Mouse (Mus musculus): ENCODE measurements around the gene Gm48552. TPM values are rescaled to one million over a fixed set of nuclear protein-coding genes. Genes with fewer than 3 reads are reported as not detected.
A peak's percentile ranks its signal among the peaks of the same experiment; 100 is the strongest.

Gene Gm48552
- polyA plus RNA-seq, 1 experiment from 2014 or later, result 3.3 TPM

- Histone ChIP-seq H3K4me2 (no peak overlapping the region), H3K27ac (no peak overlapping the region), H3K4me3 (no peak overlapping the region), H3K4me1 (peaks cover 18% of the 10 kb centered on the region), H3K36me3 (replicated peaks) (no peaks in the 10 kb centered on the region), H3K27me3 (replicated peaks) (peaks cover 9% of the 10 kb centered on the region), H3K9me3 (no peaks in the 10 kb centered on the region), H3K9ac (no peak overlapping the region)
- ATAC-seq (replicated peaks), result no peak
- 30% methylated on average over 9 of the region's 9 CpGs for WGBS
These were observed 37.0 kb upstream of the Gm48552 start for GRCm38 (mm10) chr10:81351678-81352291.

DNA sequence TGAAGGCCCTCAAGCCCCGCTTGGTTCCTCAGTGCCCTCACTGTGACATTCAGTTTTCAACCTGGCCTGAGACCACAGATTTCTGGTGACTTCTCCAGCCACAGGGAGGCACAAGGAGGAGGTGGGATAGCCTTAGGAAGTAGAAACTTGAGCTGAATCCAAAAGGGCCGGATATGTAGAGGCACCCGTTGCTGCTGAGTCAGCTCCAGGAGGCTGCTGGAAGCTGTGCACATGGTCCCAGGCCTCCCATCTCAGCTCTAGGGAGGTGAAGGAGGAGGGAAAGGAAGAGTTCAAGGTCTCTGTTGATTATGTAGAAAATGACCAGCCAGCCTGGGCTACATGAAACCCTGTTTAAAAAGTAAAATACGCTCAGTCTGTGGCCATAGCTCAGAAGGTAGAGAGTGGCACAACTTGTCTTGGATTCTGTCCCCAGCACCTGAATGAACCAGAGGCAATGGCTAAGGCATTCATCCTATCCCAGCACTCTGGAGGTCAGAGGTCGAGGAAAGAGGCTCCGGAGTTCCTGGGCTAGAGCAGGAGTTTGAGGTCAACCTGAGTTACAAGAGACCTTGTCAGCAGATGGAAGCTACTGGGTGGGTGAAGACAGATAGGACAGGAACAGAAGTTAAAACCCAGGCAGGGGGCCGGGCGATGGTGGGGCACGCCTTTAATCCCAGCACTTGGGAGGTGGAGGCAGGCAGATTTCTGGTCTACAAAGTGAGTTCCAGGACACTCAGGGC, 33.9 kb upstream of the Gm48552 start:
- Histone ChIP-seq H3K4me2 (no peak overlapping the region), H3K27me3 (replicated peaks) (no peaks in the 10 kb centered on the region), H3K4me3 (no peak overlapping the region), H3K27ac (no peak overlapping the region), H3K9ac (no peak overlapping the region), H3K36me3 (replicated peaks) (no peaks in the 10 kb centered on the region), H3K9me3 (no peaks in the 10 kb centered on the region), H3K4me1 (peaks cover 25% of the 10 kb centered on the region)
- WGBS, result 63% methylated on average over 9 of the region's 9 CpGs
- ATAC-seq (replicated peaks), result no peak

DNA sequence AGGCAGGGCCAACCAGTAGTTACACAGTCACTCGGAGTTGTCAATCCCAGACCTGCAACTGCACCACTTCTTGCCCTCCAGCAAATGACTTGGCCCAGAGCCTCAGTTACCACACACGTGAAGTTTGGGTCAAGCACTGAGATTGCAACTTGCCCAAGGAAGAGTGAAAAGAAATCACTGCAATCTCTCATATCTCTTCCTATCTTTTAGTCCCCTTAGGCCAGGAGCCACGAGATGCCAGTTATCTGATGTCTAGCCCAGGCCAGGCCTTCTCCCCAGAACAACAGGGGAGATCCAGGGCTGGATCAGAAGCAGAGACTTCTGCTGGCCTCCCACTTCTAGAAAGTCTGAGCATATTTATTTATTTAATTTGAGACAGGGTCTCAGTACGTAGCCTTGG, 33.3 kb upstream of the Gm48552 start:
- no peak for ATAC-seq (replicated peaks)
- no peak overlapping the region for H3K27ac ChIP-seq
- H3K9ac ChIP-seq, result no peak overlapping the region
- H3K4me3 ChIP-seq, result no peak overlapping the region
- WGBS, result 85% methylated on average over 4 of the region's 4 CpGs
- peaks cover 24% of the 10 kb centered on the region for H3K4me1 ChIP-seq
- H3K4me2 ChIP-seq, result no peak overlapping the region
- no peaks in the 10 kb centered on the region for H3K27me3 ChIP-seq (replicated peaks)
- H3K36me3 ChIP-seq (replicated peaks), result no peaks in the 10 kb centered on the region
- no peaks in the 10 kb centered on the region for H3K9me3 ChIP-seq

DNA sequence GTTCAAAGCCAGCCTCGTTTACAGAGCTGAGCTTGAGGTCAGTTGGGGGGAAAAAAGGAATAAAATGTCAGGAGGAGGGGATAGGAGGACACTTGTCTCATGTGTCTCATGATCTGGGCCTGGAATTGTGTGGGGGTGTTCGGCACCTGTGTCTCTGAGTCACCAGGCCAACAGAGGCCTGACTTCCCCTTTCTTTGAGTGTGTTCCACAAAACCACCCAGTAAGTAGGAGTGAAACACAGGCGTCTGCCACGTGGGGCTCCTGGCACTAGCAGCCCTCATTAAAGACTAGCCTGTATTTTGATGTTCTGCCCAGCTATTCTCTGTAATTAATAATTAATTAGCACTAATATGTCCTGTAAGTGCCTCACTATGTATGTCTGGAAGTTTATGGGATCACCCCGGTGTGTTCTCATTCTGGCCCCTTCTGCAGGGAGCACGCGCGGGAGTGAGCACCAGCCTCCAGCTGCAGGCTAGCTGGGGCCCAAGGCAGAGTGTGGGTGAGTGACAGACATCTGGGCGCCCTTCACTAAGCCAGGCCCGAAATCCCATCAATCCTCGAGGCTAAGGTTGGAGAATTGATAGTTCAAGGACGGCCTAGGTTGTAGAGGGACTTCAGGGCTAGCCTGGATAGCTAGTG, 32.3 kb upstream of the Gm48552 start:
- Histone ChIP-seq H3K9ac (no peak overlapping the region), H3K36me3 (replicated peaks) (no peaks in the 10 kb centered on the region), H3K9me3 (no peaks in the 10 kb centered on the region), H3K27me3 (replicated peaks) (no peaks in the 10 kb centered on the region), H3K4me2 (peak overlapping the region; percentile 97; the same call in 1 of the 2 replicates), H3K4me1 (peaks cover 28% of the 10 kb centered on the region), H3K27ac (no peak overlapping the region), H3K4me3 (peak overlapping the region; percentile 94; the same call in 1 of the 2 replicates)
- 53% methylated on average over 12 of the region's 12 CpGs for WGBS
- 0 out of 2 replicates have a peak, but pooled peaks have one; percentile 1 for ATAC-seq (replicated peaks)

DNA sequence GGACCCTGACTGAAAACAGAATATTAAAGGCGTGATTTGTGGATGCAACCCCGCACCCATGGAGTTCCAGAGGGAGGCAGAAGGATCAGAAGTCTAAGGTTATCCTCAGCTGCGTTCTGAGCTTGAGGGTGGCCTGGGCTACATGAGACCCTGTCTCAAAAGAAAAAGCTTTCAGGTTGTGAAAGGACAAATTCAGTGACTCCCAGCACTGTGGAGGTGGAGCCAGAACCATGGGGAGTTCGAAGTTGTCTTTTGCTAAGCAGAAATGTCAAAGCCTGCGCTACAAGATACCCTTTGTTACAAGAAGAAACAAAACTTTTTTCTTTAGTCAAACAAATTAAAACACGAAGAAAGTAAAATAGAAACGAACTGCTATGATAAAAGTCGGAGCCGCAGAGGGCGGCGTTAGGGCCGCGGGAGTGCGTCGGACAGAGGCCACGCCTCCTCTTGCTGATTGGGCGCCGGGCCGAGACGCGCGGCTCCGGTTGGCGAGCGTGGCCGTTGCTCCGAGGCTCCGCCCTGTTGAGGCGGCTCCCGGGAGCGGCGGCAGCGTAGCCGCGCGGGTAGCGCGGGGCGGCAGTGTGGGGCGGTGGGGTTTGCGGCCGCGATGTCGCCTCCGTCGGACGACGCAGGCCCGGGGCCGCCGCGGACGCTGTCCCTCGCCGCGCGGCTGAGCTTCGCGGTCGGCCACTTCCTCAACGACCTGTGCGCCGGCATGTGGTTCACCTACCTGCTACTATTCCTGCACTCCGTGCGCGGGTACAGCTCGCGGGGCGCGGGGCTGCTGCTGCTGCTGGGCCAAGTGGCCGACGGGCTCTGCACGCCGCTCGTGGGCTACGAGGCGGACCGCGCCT, 31.6 kb upstream of the Gm48552 start, which contains the start of gene Mfsd12:
TSS of gene Mfsd12 (plus strand) at position 501 of the 854 bp plus-strand sequence.
- Histone ChIP-seq H3K4me2 (peak within 1 kb of the TSS; percentile 97), H3K4me1 (peaks cover 28% of the 10 kb centered on the region), H3K9ac (peak within 1 kb of the TSS; percentile 82), H3K36me3 (replicated peaks) (no peaks in the 10 kb centered on the region), H3K4me3 (peak within 1 kb of the TSS; percentile 94), H3K27me3 (replicated peaks) (no peaks in the 10 kb centered on the region), H3K27ac (peak within 1 kb of the TSS; percentile 62; the same call in 1 of the 2 replicates), H3K9me3 (no peaks in the 10 kb centered on the region)
- peak; percentile 93 for ATAC-seq (replicated peaks)
- WGBS, result 2% methylated on average over 65 of the region's 79 CpGs

GRCm38 (mm10) chr10:81358209-81358608, 30.6 kb upstream of the Gm48552 start:
- H3K9me3 ChIP-seq, result no peaks in the 10 kb centered on the region
- peak overlapping the region; percentile 94 for H3K4me3 ChIP-seq
- peak overlapping the region; percentile 97 for H3K4me2 ChIP-seq
- H3K36me3 ChIP-seq (replicated peaks), result no peaks in the 10 kb centered on the region
- peak overlapping the region; percentile 82 for H3K9ac ChIP-seq
- peak; percentile 9; the same call in 1 of the 2 replicates for ATAC-seq (replicated peaks)
- H3K27me3 ChIP-seq (replicated peaks), result peaks cover 3% of the 10 kb centered on the region
- peaks cover 30% of the 10 kb centered on the region for H3K4me1 ChIP-seq
- no peak overlapping the region for H3K27ac ChIP-seq
- 28% methylated on average over 4 of the region's 4 CpGs for WGBS

DNA sequence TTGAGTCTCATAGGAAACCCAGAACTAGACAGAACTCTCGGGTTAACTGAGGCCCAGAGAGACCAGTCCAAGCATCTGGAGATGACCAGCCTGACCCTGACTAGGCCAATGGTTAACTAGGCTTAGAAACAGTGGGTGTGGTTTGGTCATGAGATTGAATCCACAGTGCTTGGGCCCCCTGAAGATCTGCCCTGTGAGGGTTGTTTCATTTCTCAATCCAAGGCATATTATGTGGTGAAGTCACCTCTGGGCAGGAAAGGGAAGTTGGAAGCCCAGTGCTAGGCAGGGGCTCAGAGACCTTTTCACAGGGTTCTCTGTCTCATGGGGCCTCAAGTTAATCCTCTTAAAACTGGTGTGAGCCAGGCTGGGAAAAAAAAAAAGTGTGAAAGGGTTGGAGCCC, 30.0 kb upstream of the Gm48552 start:
- Histone ChIP-seq H3K4me3 (no peak overlapping the region), H3K36me3 (replicated peaks) (no peaks in the 10 kb centered on the region), H3K4me1 (peaks cover 36% of the 10 kb centered on the region), H3K4me2 (peak overlapping the region; percentile 97; the same call in 1 of the 2 replicates), H3K27ac (no peak overlapping the region), H3K9me3 (no peaks in the 10 kb centered on the region), H3K27me3 (replicated peaks) (peaks cover 10% of the 10 kb centered on the region), H3K9ac (peak overlapping the region; percentile 82; the same call in 1 of the 2 replicates)
- no peak for ATAC-seq (replicated peaks)
- 56% methylated on average over 1 of the region's 1 CpGs for WGBS

DNA sequence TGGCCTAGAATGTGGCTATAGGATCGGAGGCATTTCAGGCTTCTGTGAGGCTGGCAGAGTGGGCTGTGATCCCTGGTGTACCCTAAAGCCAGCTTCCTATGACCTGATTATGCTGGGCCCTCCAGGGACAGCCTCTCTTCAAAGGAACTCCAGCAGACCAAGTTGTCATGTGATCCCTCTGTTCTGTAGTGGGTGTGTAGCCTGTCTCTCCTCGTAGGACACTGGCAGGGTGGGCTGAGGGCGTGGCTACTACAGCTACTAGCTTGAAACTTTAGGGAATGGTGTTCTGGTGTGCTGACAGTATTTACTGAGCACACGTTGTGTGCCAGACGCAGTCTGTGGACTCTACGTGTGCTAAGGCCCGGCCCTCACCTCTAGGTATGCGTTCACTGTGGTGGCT, 28.1 kb upstream of the Gm48552 start:
- no peak overlapping the region for H3K9ac ChIP-seq
- H3K4me3 ChIP-seq, result no peak overlapping the region
- no peaks in the 10 kb centered on the region for H3K36me3 ChIP-seq (replicated peaks)
- H3K27ac ChIP-seq, result no peak overlapping the region
- no peaks in the 10 kb centered on the region for H3K9me3 ChIP-seq
- WGBS, result 68% methylated on average over 8 of the region's 8 CpGs
- ATAC-seq (replicated peaks), result no peak
- H3K27me3 ChIP-seq (replicated peaks), result peaks cover 13% of the 10 kb centered on the region
- H3K4me1 ChIP-seq, result peaks cover 50% of the 10 kb centered on the region
- H3K4me2 ChIP-seq, result no peak overlapping the region

- Histone ChIP-seq H3K4me3 (no peak overlapping the region), H3K4me1 (peaks cover 45% of the 10 kb centered on the region), H3K27me3 (replicated peaks) (peaks cover 13% of the 10 kb centered on the region), H3K36me3 (replicated peaks) (peaks cover 6% of the 10 kb centered on the region), H3K9me3 (no peaks in the 10 kb centered on the region), H3K4me2 (no peak overlapping the region), H3K9ac (no peak overlapping the region), H3K27ac (no peak overlapping the region)
- 76% methylated on average over 12 of the region's 12 CpGs for WGBS
- no peak for ATAC-seq (replicated peaks)
These were observed 26.4 kb upstream of the Gm48552 start for GRCm38 (mm10) chr10:81362336-81362949.

GRCm38 (mm10) chr10:81363436-81364346, 25.1 kb upstream of the Gm48552 start:
- Histone ChIP-seq H3K36me3 (replicated peaks) (peaks cover 17% of the 10 kb centered on the region), H3K4me3 (peak overlapping the region; percentile 17), H3K4me1 (peaks cover 33% of the 10 kb centered on the region), H3K27ac (no peak overlapping the region), H3K4me2 (peak overlapping the region; percentile 45), H3K9me3 (no peaks in the 10 kb centered on the region), H3K9ac (peak overlapping the region; percentile 19), H3K27me3 (replicated peaks) (peaks cover 13% of the 10 kb centered on the region)
- WGBS, result 16% methylated on average over 54 of the region's 54 CpGs
- ATAC-seq (replicated peaks), result no peak
